Mouse (Mus musculus) ES-Bruce4 (cell line): Measurements from ENCODE around the gene Eif4a1. TPM values are rescaled to one million over a fixed set of nuclear protein-coding genes. Genes with fewer than 3 reads are reported as not detected.
A peak's percentile ranks its signal among the peaks of the same experiment; 100 is the strongest.

Experiments
- H3K27ac ChIP-seq: 2 replicates; pipeline ENCODE4 v1.5.1; 2012; ENCODE audit warnings: low read length, inconsistent platforms; ENCODE audit not compliant: insufficient read depth
- H3K27me3 ChIP-seq: 2 replicates; pipeline ENCODE4 v1.6.1; 2012; ENCODE audit warnings: mild to moderate bottlenecking, low read length, inconsistent platforms; ENCODE audit not compliant: control insufficient read depth, poor library complexity, insufficient read depth, severe bottlenecking
- H3K36me3 ChIP-seq: 2 replicates; pipeline ENCODE4 v1.6.1; 2012; ENCODE audit warnings: inconsistent platforms, mild to moderate bottlenecking, low read length, moderate library complexity; ENCODE audit not compliant: control insufficient read depth, poor library complexity, insufficient read depth, severe bottlenecking
- H3K4me1 ChIP-seq: one replicate; pipeline ENCODE4 v1.8.1; 2011; ENCODE audit warnings: low read length; ENCODE audit not compliant: control insufficient read depth, insufficient read depth
- H3K4me3 ChIP-seq: 2 replicates; pipeline ENCODE4 v1.5.1; 2011; ENCODE audit warnings: low read depth, mild to moderate bottlenecking, low read length
- H3K9ac ChIP-seq: 2 replicates; pipeline ENCODE4 v1.6.1; 2012; ENCODE audit warnings: low read depth, mild to moderate bottlenecking, inconsistent platforms; ENCODE audit not compliant: poor library complexity, severe bottlenecking
- H3K9me3 ChIP-seq: replicated peaks from 2 replicates; pipeline ENCODE4 v1.6.1; 2012; ENCODE audit warnings: mild to moderate bottlenecking, low read length, inconsistent platforms; ENCODE audit not compliant: control insufficient read depth, poor library complexity, insufficient read depth, severe bottlenecking
- CTCF ChIP-seq: IDR thresholded peaks from one replicate; pipeline ENCODE4 v1.8.1; 2011; ENCODE audit warnings: low read depth, low read length
- EP300 ChIP-seq: IDR thresholded peaks from 2 replicates; pipeline ENCODE4 v1.6.1; 2011; ENCODE audit warnings: low read depth, low read length; ENCODE audit not compliant: insufficient read depth
- POLR2A ChIP-seq: IDR thresholded peaks from one replicate; pipeline ENCODE4 v1.8.1; 2011; ENCODE audit warnings: low read length; ENCODE audit not compliant: insufficient read depth
- polyA plus RNA-seq: library from polyadenylated mRNA; stranded (reverse); fragments of >200 nt; gene quantifications from 2 replicates; pipeline ENCODE4 v1.2.4, GENCODE M21; 2011; ENCODE audit warnings: low read depth; ENCODE audit not compliant: missing spikeins, insufficient read depth, insufficient read length

Gene Eif4a1
- polyA plus RNA-seq, 1 experiment = 1,464 TPM

DNA sequence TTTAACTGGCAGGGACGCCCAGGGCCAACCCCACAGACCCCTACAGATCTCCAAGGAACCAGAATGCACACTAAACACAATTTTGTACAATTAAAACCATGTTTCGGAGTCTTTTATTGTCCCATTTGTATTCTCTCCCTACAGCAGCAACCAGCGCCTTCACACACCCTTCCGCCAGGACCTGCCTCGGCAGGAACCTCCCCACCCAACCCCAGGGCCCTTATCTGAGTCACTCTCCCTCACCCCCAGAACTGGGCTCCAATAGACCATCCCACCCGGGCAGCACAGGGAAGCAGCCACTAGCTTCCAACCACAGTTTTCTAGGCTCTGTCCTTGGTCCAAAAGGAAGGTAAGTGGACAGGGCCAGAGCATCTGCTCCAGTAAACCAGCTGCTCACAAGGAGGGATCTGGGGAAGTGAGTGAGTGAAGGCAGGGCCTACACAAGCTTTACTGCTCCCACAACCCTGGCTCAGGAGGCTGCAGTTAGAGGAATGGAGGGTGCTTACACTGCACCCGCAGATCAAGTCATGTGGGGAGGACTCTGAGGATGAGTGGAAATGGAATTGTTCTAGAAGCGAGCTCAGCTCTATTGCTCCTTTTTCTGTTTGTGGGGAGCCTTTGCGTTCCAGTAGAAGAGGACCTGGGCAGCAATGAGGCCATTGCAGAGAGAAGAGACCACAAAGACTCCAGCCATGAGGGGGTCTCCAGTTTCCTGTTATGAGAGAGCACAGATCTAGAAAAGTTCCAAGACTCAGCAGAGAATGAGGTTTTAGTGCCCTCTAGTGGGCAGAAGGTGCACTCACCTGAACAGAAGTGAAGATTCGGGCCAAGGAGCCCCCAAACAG is 15.4 kb downstream of the Eif4a1 start:
- Histone ChIP-seq H3K4me1 (no peaks in the 10 kb centered on the region), H3K9me3 (no peaks in the 10 kb centered on the region), H3K27me3 (no peaks in the 10 kb centered on the region), H3K9ac (peak overlapping the region; percentile 77), H3K27ac (peak overlapping the region; percentile 85), H3K4me3 (peak overlapping the region; percentile 77), H3K36me3 (peaks cover 13% of the 10 kb centered on the region)
- no peak for TF ChIP-seq EP300
- no peak for TF ChIP-seq POLR2A
- TF ChIP-seq CTCF = peak; percentile 62

DNA sequence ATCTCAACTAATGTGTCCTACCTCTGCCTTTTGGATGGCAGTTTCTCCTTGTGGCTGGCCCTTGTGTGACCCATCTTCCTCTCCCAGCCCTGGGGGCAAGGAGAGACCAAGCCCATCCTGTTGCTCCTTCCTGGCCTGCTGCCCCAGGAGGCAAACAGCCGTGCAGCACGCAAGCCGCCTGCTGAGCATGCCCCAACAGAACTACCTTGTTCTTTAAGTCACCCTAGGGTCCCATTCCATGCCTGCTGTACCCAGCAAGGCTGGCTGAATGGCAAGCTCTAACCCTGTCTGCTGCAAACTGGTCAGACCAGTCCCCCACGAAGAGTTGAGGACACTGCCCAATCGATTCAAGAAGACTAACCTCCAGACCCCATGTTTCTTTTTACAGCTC is 16.2 kb downstream of the Eif4a1 start:
- H3K4me3 ChIP-seq = peak overlapping the region; percentile 77
- peaks cover 20% of the 10 kb centered on the region for H3K36me3 ChIP-seq
- no peaks in the 10 kb centered on the region for H3K4me1 ChIP-seq
- H3K27ac ChIP-seq = peak overlapping the region; percentile 85
- H3K27me3 ChIP-seq = no peaks in the 10 kb centered on the region
- H3K9me3 ChIP-seq = no peaks in the 10 kb centered on the region
- TF ChIP-seq EP300 (peak; percentile 93), POLR2A (no peak), CTCF (no peak)
- H3K9ac ChIP-seq = peak overlapping the region; percentile 77

DNA sequence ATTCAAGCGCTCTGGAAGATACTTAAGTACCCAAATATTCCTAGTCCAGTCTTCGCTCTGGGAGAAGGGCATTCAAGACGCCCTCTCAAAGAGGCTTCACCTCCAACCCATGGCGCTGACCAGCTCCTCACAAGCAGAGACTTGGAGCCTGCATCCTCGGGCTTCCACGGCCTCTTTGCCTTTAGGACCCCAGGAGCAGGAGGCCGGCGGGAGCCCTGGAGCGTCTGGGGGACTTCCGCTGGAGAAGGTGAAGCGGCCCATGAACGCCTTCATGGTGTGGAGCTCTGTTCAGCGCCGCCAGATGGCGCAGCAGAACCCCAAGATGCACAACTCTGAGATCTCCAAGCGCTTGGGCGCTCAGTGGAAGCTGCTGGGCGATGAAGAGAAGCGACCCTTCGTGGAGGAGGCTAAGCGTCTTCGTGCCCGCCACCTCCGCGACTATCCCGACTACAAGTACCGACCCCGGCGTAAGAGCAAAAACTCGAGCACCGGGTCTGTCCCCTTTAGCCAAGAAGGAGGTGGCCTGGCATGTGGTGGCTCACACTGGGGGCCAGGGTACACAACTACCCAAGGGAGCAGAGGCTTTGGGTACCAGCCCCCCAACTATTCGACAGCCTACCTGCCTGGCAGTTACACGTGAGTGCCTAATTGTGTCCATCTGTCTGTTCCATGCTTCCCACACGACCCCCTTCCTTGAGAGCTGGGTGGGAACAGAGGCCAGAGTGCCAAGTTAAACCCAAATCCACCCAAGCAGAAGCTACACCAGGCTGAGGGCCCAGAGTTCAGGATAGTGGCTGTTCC is 16.8 kb downstream of the Eif4a1 start, which contains the start of gene Sox15:
Gene Sox15 (plus strand): TSS at position 51 of the 801 bp plus-strand sequence.
- Histone ChIP-seq H3K36me3 (peaks cover 26% of the 10 kb centered on the region), H3K27me3 (no peaks in the 10 kb centered on the region), H3K27ac (peak within 1 kb of the TSS; percentile 85), H3K4me1 (no peaks in the 10 kb centered on the region), H3K4me3 (peak within 1 kb of the TSS; percentile 77), H3K9me3 (no peaks in the 10 kb centered on the region), H3K9ac (peak within 1 kb of the TSS; percentile 77)
- TF ChIP-seq CTCF = peak; percentile 70
- 0 out of 2 replicates have a peak, but pooled peaks have one; percentile 33 for TF ChIP-seq EP300
- peak; percentile 16 for TF ChIP-seq POLR2A

DNA sequence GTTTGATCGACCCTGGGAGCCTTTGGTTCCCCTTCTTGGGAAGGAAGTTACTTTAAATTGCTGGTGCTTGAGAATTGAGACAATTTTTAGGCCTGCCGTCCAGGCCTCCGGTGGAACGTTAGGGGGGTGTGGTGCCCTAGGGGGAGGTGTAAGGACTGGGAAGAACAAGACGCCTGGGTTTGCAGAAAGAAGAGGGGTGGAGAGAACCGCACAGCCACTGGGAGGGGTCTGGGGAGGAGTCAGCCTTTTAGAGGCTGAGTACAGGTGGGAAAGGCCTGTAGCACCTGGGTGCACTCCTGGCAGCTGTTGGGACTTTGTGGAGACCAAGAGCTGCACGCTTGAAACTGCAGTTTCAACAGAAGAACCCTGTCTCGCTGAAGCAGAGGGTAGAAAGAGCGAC is 17.5 kb downstream of the Eif4a1 start:
- Histone ChIP-seq H3K27ac (peak overlapping the region; percentile 85), H3K27me3 (no peaks in the 10 kb centered on the region), H3K36me3 (peaks cover 32% of the 10 kb centered on the region), H3K9ac (peak overlapping the region; percentile 77), H3K4me3 (peak overlapping the region; percentile 77), H3K9me3 (no peaks in the 10 kb centered on the region), H3K4me1 (no peaks in the 10 kb centered on the region)
- TF ChIP-seq EP300 (peak; percentile 70; the same call in 1 of the 2 replicates), CTCF (no peak), POLR2A (peak; percentile 97)

DNA sequence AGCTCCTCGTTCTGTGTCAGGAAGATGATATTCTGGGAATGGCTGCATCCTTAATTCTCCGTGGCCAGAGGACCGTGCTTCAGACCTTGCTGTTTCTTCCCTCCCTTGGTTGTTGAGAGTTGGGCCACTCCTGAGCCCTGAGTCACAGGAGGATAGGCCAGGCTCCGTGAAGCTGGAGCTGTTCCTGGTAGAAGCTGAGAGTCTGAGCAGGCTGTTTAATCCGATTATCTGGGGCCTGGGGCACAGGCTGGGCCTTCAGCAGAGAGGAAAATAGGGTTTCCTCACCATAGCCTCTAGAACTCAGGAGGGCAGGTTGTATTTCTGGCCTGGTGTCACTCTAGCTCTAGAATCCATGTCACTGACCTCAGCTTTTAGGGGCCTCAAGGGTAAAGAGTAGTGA is 18.8 kb downstream of the Eif4a1 start:
- H3K4me3 ChIP-seq = no peak overlapping the region
- no peaks in the 10 kb centered on the region for H3K27me3 ChIP-seq
- H3K36me3 ChIP-seq = peaks cover 40% of the 10 kb centered on the region
- H3K9me3 ChIP-seq = no peaks in the 10 kb centered on the region
- no peak overlapping the region for H3K9ac ChIP-seq
- H3K27ac ChIP-seq = peak overlapping the region; percentile 85
- TF ChIP-seq CTCF = no peak
- TF ChIP-seq EP300 = no peak
- no peak for TF ChIP-seq POLR2A
- H3K4me1 ChIP-seq = no peaks in the 10 kb centered on the region
